Mouse (Mus musculus): ENCODE data around the gene Nlrp14. TPM values are rescaled to one million over a fixed set of nuclear protein-coding genes. Genes with fewer than 3 reads are reported as not detected.
A peak's percentile ranks its signal among the peaks of the same experiment; 100 is the strongest.

The Nlrp14 gene
- total RNA-seq, 1 experiment = 1.2 TPM

- TF ChIP-seq ZNF384 (IDR thresholded peaks at IDR 0.05; ENCODE audit: low read depth, low read length) = no peak
- 0 out of 2 replicates have a peak, but pooled peaks have one; percentile 51 for TF ChIP-seq CHD2 (IDR thresholded peaks at IDR 0.05; ENCODE audit: low read depth, low read length)
- H3K4me1 ChIP-seq (ENCODE audit: control insufficient read depth in 2 of 2, insufficient read depth in 2 of 2, low read length in 2 of 2, poor library complexity in 1 of 2) = peaks cover 4% of the 10 kb centered on the region in 2 experiments
- no peak overlapping the region for H3K9ac ChIP-seq (ENCODE audit: insufficient read depth, low read depth, low read length, poor library complexity, severe bottlenecking)
- peak overlapping the region; percentile 64; the same call in 1 of the 2 replicates for H3K27ac ChIP-seq (ENCODE audit: insufficient read depth, low read depth, low read length, poor library complexity, severe bottlenecking)
- peaks cover 3% of the 10 kb centered on the region; the same call in 1 of the 2 replicates for H3K36me3 ChIP-seq (ENCODE audit: control insufficient read depth, insufficient read depth, low read length, poor library complexity, severe bottlenecking)
- no peaks in the 10 kb centered on the region for H3K9me3 ChIP-seq (ENCODE audit: control insufficient read depth, insufficient read depth, low read depth, low read length)
- H3K4me3 ChIP-seq (ENCODE audit: insufficient read depth in 1 of 2, low read depth in 1 of 2, low read length in 2 of 2, poor library complexity in 1 of 2, severe bottlenecking in 1 of 2) = no peak overlapping the region
- peak; percentile 56 for DNase-seq (ENCODE audit: low read depth, low spot score)
- in situ Hi-C loops (cut with MboI; ENCODE audit: low sequenced_read_pairs in 2 of 2, unreplicated experiment in 2 of 2) = loop anchor here (25.0 kb wide), 2 partner anchors 354 to 529 kb away; partner anchors contain the start of gene Olfml1 (in 1 of the 2)
These were observed 41.1 kb downstream of the Nlrp14 start for GRCm38 (mm10) chr7:107207843-107208242.

- Histone ChIP-seq H3K4me1 (ENCODE audit: control insufficient read depth in 2 of 2, insufficient read depth in 2 of 2, low read length in 2 of 2, poor library complexity in 1 of 2) (peaks cover 4% of the 10 kb centered on the region in 2 experiments), H3K4me3 (ENCODE audit: insufficient read depth in 1 of 2, low read depth in 1 of 2, low read length in 2 of 2, poor library complexity in 1 of 2, severe bottlenecking in 1 of 2) (peak within 1 kb of the TSS; percentile 77 to 87), H3K36me3 (ENCODE audit: control insufficient read depth, insufficient read depth, low read length, poor library complexity, severe bottlenecking) (peaks cover 3% of the 10 kb centered on the region; the same call in 1 of the 2 replicates), H3K27ac (ENCODE audit: insufficient read depth, low read depth, low read length, poor library complexity, severe bottlenecking) (peak within 1 kb of the TSS; percentile 89), H3K9ac (ENCODE audit: insufficient read depth, low read depth, low read length, poor library complexity, severe bottlenecking) (peak within 1 kb of the TSS; percentile 94), H3K9me3 (ENCODE audit: control insufficient read depth, insufficient read depth, low read depth, low read length) (no peaks in the 10 kb centered on the region)
- in situ Hi-C loops (cut with MboI; ENCODE audit: low sequenced_read_pairs in 2 of 2, unreplicated experiment in 2 of 2) = loop anchor here (25.0 kb wide), 2 partner anchors 353 to 528 kb away; partner anchors contain the start of gene Olfml1 (in 1 of the 2)
- DNase-seq (ENCODE audit: low read depth, low spot score) = peak; percentile 85
- no peak for TF ChIP-seq ZNF384 (IDR thresholded peaks at IDR 0.05; ENCODE audit: low read depth, low read length)
- TF ChIP-seq CHD2 (IDR thresholded peaks at IDR 0.05; ENCODE audit: low read depth, low read length) = no peak
- no peak for TF ChIP-seq MAFK (IDR thresholded peaks at IDR 0.05; ENCODE audit: insufficient read depth, low read depth, low read length)
- no peak; the same call in none of the 2 replicates for TF ChIP-seq HCFC1 (IDR thresholded peaks at IDR 0.05; ENCODE audit: borderline replicate concordance, insufficient read depth, low read length)
- TF ChIP-seq ZC3H11A (IDR thresholded peaks at IDR 0.05; ENCODE audit: borderline replicate concordance, low read depth, low read length) = no peak
These were observed 42.5 kb downstream of the Nlrp14 start, which contains the start of gene Rbmxl2 for GRCm38 (mm10) chr7:107209204-107209860. TSS of gene Rbmxl2 (plus strand) at chr7:107209445.

- peak overlapping the region; percentile 89 for H3K27ac ChIP-seq (ENCODE audit: insufficient read depth, low read depth, low read length, poor library complexity, severe bottlenecking)
- H3K9me3 ChIP-seq (ENCODE audit: control insufficient read depth, insufficient read depth, low read depth, low read length) = no peaks in the 10 kb centered on the region
- H3K4me3 ChIP-seq (ENCODE audit: insufficient read depth in 1 of 2, low read depth in 1 of 2, low read length in 2 of 2, poor library complexity in 1 of 2, severe bottlenecking in 1 of 2) = peak overlapping the region; percentile 77 to 87
- TF ChIP-seq HCFC1 (IDR thresholded peaks at IDR 0.05; ENCODE audit: borderline replicate concordance, insufficient read depth, low read length) = no peak
- no peak for TF ChIP-seq MAFK (IDR thresholded peaks at IDR 0.05; ENCODE audit: insufficient read depth, low read depth, low read length)
- no peak for TF ChIP-seq CHD2 (IDR thresholded peaks at IDR 0.05; ENCODE audit: low read depth, low read length)
- TF ChIP-seq ZC3H11A (IDR thresholded peaks at IDR 0.05; ENCODE audit: borderline replicate concordance, low read depth, low read length) = no peak
- TF ChIP-seq ZNF384 (IDR thresholded peaks at IDR 0.05; ENCODE audit: low read depth, low read length) = no peak
- DNase-seq (ENCODE audit: low read depth, low spot score) = no peak
- in situ Hi-C loops (cut with MboI; ENCODE audit: low sequenced_read_pairs in 2 of 2, unreplicated experiment in 2 of 2) = loop anchor here (10.0 to 25.0 kb wide), 4 partner anchors 315 to 527 kb away; partner anchors contain the start of gene Olfml1 (in 1 of the 2)
- H3K4me1 ChIP-seq (ENCODE audit: control insufficient read depth in 2 of 2, insufficient read depth in 2 of 2, low read length in 2 of 2, poor library complexity in 1 of 2) = peaks cover 4% of the 10 kb centered on the region in 2 experiments
- peaks cover 3% of the 10 kb centered on the region; the same call in 1 of the 2 replicates for H3K36me3 ChIP-seq (ENCODE audit: control insufficient read depth, insufficient read depth, low read length, poor library complexity, severe bottlenecking)
- peak overlapping the region; percentile 94 for H3K9ac ChIP-seq (ENCODE audit: insufficient read depth, low read depth, low read length, poor library complexity, severe bottlenecking)
These were observed 43.4 kb downstream of the Nlrp14 start for GRCm38 (mm10) chr7:107210126-107210576.

- Histone ChIP-seq H3K27ac (ENCODE audit: insufficient read depth, low read depth, low read length, poor library complexity, severe bottlenecking) (no peak overlapping the region), H3K9me3 (ENCODE audit: control insufficient read depth, insufficient read depth, low read depth, low read length) (no peaks in the 10 kb centered on the region), H3K9ac (ENCODE audit: insufficient read depth, low read depth, low read length, poor library complexity, severe bottlenecking) (no peak overlapping the region), H3K36me3 (ENCODE audit: control insufficient read depth, insufficient read depth, low read length, poor library complexity, severe bottlenecking) (peaks cover 3% of the 10 kb centered on the region; the same call in 1 of the 2 replicates), H3K4me3 (ENCODE audit: insufficient read depth in 1 of 2, low read depth in 1 of 2, low read length in 2 of 2, poor library complexity in 1 of 2, severe bottlenecking in 1 of 2) (no peak overlapping the region), H3K4me1 (ENCODE audit: control insufficient read depth in 2 of 2, insufficient read depth in 2 of 2, low read length in 2 of 2, poor library complexity in 1 of 2) (no peaks in the 10 kb centered on the region)
- in situ Hi-C loops (cut with MboI; ENCODE audit: low sequenced_read_pairs in 2 of 2, unreplicated experiment in 2 of 2) = loop anchor here (10.0 to 25.0 kb wide), 4 partner anchors 309 to 522 kb away; partner anchors contain the start of gene Olfml1 (in 1 of the 2)
- TF ChIP-seq MAFK (IDR thresholded peaks at IDR 0.05; ENCODE audit: insufficient read depth, low read depth, low read length) (no peak), ZC3H11A (IDR thresholded peaks at IDR 0.05; ENCODE audit: borderline replicate concordance, low read depth, low read length) (peak; percentile 64; the same call in 1 of the 2 replicates)
- no peak for DNase-seq (ENCODE audit: low read depth, low spot score)
These were observed 48.9 kb downstream of the Nlrp14 start for GRCm38 (mm10) chr7:107215723-107216122.

All from ES-E14 (cell line).